Mouse (Mus musculus) stomach, embryonic 15.5 days (tissue): ENCODE measurements around the gene Otogl. TPM values are rescaled to one million over a fixed set of nuclear protein-coding genes. Genes with fewer than 3 reads are reported as not detected.

Experiments
- ATAC-seq: fragments of 200-750 bp; cut with Nextera tagmentation; 2 replicates; pipeline ENCODE4 v1.8.0; 2017; ENCODE audit warnings: low read depth, moderate number of reproducible peaks, moderate TSS enrichment; ENCODE audit not compliant: insufficient read depth, low FRiP score
- H3K27ac ChIP-seq: fragments of 300-500 bp; sonication (generic); 2 replicates; pipeline ENCODE4 v1.5.1; 2015; ENCODE audit warnings: mild to moderate bottlenecking, inconsistent platforms
- H3K27me3 ChIP-seq: fragments of 300-500 bp; sonication (generic); replicated peaks from 2 replicates; pipeline ENCODE4 v1.6.1; 2015; ENCODE audit warnings: inconsistent platforms
- H3K36me3 ChIP-seq: fragments of 300-500 bp; sonication (generic); 2 replicates; pipeline ENCODE4 v1.6.1; 2015; ENCODE audit warnings: inconsistent platforms
- H3K4me1 ChIP-seq: fragments of 300-500 bp; sonication (generic); 2 replicates; pipeline ENCODE4 v1.6.1; 2015; ENCODE audit warnings: inconsistent platforms
- H3K4me2 ChIP-seq: fragments of 300-500 bp; sonication (generic); 2 replicates; pipeline ENCODE4 v1.6.1; 2015; ENCODE audit warnings: mild to moderate bottlenecking, inconsistent platforms
- H3K4me3 ChIP-seq: fragments of 300-500 bp; sonication (generic); replicated peaks from 2 replicates; pipeline ENCODE4 v1.5.1; 2015; ENCODE audit warnings: inconsistent platforms
- H3K9ac ChIP-seq: fragments of 300-500 bp; sonication (generic); 2 replicates; pipeline ENCODE4 v1.6.1; 2015; ENCODE audit warnings: inconsistent platforms
- H3K9me3 ChIP-seq: fragments of 300-500 bp; sonication (generic); 2 replicates; pipeline ENCODE4 v1.6.1; 2016; ENCODE audit warnings: inconsistent platforms
- WGBS: fragments of 180-500 bp; shearing (Covaris S2); methylation state at CpG from one replicate; pipeline ENCODE4 v1.1.7; 2015; 5-methylcytosine and 5-hydroxymethylcytosine counted together
- polyA plus RNA-seq: library from polyadenylated mRNA; unstranded; fragments of >200 nt; fragmentation: Nextera tagmentation; extraction: Ambion mirVana; gene quantifications from 2 replicates; pipeline ENCODE4 v1.2.1, GENCODE M21; 2015

Gene Otogl
- polyA plus RNA-seq, 1 experiment from 2014 or later, result 0.04 TPM

DNA sequence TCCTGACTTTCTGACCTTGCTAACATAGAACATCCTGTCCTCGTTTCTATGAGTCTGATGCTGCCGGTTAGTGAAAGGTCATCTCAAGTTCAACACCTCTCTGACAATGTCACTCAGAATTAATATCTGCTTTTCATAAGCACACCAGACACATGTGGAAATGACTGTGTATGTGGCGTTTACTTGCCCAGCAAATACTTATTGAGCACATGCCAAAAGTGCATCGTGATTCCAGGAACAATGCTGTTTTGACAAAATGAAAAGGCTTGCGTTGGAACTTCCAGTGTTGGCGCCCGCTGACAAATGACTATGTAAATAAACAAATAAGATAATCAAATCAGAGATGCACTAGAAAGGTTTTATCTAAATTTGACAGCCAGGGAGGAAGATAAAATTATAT, 186.3 kb downstream of the Otogl start:
- WGBS, result 38% methylated on average over 7 of the region's 7 CpGs
- Histone ChIP-seq H3K4me1 (no peaks in the 10 kb centered on the region), H3K27ac (no peak overlapping the region), H3K36me3 (no peaks in the 10 kb centered on the region), H3K27me3 (no peaks in the 10 kb centered on the region), H3K9ac (no peak overlapping the region), H3K4me3 (no peak overlapping the region), H3K9me3 (no peaks in the 10 kb centered on the region), H3K4me2 (no peak overlapping the region)
- no peak for ATAC-seq

DNA sequence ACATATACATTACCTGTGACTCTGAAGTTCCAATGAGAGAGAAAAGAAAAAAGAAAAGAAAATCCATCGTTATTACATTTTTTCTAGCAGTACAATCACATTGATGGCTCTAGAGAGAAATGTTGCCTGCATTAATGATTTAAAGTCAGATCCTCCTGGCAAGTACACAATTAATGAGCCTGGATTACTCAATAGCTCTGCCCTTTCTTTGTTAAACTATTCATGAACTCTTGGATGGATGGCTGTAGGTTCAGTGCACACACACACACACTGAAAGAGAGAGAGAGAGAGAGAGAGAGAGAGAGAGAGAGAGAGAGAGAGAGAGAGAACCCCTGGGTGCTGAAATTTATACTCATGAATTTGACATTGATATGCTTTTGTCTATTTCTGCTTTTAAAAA, 192.1 kb downstream of the Otogl start, which contains the start of gene Ptprq:
TSS of gene Ptprq (minus strand) at position 246 of the 400 bp plus-strand sequence.
- no peak within 1 kb of the TSS for H3K4me3 ChIP-seq
- H3K36me3 ChIP-seq, result no peaks in the 10 kb centered on the region
- H3K4me1 ChIP-seq, result no peaks in the 10 kb centered on the region
- WGBS, result 55% methylated on average over 1 of the region's 1 CpGs
- no peak within 1 kb of the TSS for H3K27ac ChIP-seq
- no peak within 1 kb of the TSS for H3K4me2 ChIP-seq
- H3K27me3 ChIP-seq, result no peaks in the 10 kb centered on the region
- ATAC-seq, result no peak
- no peak within 1 kb of the TSS for H3K9ac ChIP-seq
- H3K9me3 ChIP-seq, result no peaks in the 10 kb centered on the region

Other genes starting within 250 kb of the Otogl start
- gene Ptprq, start 192.1 kb downstream of the Otogl start, polyA plus RNA-seq, result 0.04 and 0.05 TPM in 2 replicates